14 mouse cellular contexts compared by ENCODE assay signal in the genomic region with DNA sequence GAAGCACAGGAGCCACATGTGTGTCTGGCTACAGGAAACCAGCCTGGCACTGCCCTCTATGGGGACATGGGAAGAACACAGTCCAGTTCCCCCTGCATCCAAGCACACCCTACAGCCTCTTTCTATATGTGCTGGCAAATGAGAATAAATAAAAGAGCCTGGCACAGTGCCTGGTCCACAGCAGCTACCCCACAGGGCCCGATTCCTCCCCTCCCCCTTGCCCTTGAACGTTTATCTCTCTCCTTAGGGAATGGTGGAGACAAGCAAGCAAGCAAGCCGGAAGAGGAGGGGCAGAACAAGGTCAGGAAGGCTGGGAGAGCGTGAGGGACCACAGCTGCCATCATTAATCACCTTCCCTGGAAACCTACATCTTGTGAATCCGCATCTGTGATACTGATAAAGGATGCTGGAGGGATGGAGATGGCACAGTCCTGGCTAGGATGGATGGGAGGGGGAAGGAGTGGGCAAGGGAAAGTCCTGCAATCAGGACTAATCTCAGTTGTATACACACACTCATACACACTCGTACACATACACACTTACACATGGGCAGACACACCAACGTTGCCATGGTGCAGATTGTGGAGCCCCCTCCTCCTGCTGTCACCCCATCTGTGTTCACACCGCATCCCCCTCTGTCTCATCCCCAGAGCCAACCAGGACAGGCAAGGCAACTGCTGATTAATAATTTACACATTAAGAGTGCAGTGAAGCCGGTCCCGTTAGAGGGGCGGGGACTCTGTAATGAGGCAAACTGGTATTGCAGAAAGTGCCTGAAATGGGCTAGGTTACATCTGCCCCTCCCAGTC. TPM values are rescaled to one million over a fixed set of nuclear protein-coding genes. Genes with fewer than 3 reads are reported as not detected.
DNase-seq lines count a peak whose midpoint lies in the region; ATAC-seq and TF ChIP-seq lines count a peak whose summit lies in the region.
"Had no signal": no experiment of that assay in that cellular context is flagged by ENCODE, and none has a peak within 500 bp of the region (broad histone marks: within the 10 kb centered on the region; RNA-seq: fewer than 3 reads in every experiment).

No protein-coding gene starts in this region.

- DNase-seq in forebrain, embryonic 11.5 days (ENCODE audit: low spot score), result no peak
- DNase-seq in forebrain, embryonic 10.5 days (ENCODE audit: extremely low spot score, low spot score), result no peak
- DNase-seq in brain, embryonic 14.5 days (ENCODE audit: low read depth), result peak; percentile 91
- DNase-seq in hindbrain, embryonic 14.5 days (ENCODE audit: low spot score), result peak; percentile 54
- no peak for DNase-seq in ovary, adult 18-20 months (ENCODE audit: low spot score)
- no peak for DNase-seq in lung, postnatal 0 days (ENCODE audit: low spot score)
- no peak for DNase-seq in kidney, postnatal 25 days
- DNase-seq: cerebellum, postnatal 36 days; kidney, adult 8-10 months had no signal

- TF ChIP-seq EP300 in lung, postnatal 0 days (IDR thresholded peaks at IDR 0.05), result no peak

- no peak overlapping the region for H3K4me3 ChIP-seq in forebrain, embryonic 11.5 days (ENCODE audit: low read depth, low read length)
- no peak overlapping the region for H3K4me3 ChIP-seq in forebrain, embryonic 10.5 days
- H3K4me3 ChIP-seq in hindbrain, embryonic 14.5 days (replicated peaks; ENCODE audit: low read length), result no peak overlapping the region
- no peak overlapping the region for H3K4me3 ChIP-seq in midbrain, embryonic 15.5 days
- H3K4me3 ChIP-seq in lung, postnatal 0 days (ENCODE audit: low read depth, low read length), result no peak overlapping the region
- H3K4me3 ChIP-seq: limb, embryonic 13.5 days; stomach, embryonic 15.5 days had no signal

- no peak for TF ChIP-seq POLR2A in brain, embryonic 14.5 days (IDR thresholded peaks at IDR 0.05; ENCODE audit: borderline replicate concordance, extremely low read depth, insufficient read depth, insufficient read length, poor library complexity, severe bottlenecking)

- H3K27ac ChIP-seq in forebrain, embryonic 11.5 days (ENCODE audit: low read depth, low read length), result peak overlapping the region; percentile 50
- no peak overlapping the region for H3K27ac ChIP-seq in forebrain, embryonic 10.5 days
- peak overlapping the region; percentile 53 for H3K27ac ChIP-seq in hindbrain, embryonic 14.5 days
- 0 out of 2 replicates have a peak overlapping the region, but pooled peaks have one; percentile 21 for H3K27ac ChIP-seq in midbrain, embryonic 15.5 days
- no peak overlapping the region for H3K27ac ChIP-seq in lung, postnatal 0 days (ENCODE audit: low read length)
- H3K27ac ChIP-seq: limb, embryonic 13.5 days; macrophage; stomach, embryonic 15.5 days had no signal

- no peaks in the 10 kb centered on the region for H3K27me3 ChIP-seq in forebrain, embryonic 11.5 days (ENCODE audit: control insufficient read depth, insufficient read depth, low read length)
- no peaks in the 10 kb centered on the region for H3K27me3 ChIP-seq in forebrain, embryonic 10.5 days (ENCODE audit: poor library complexity, severe bottlenecking)
- H3K27me3 ChIP-seq in hindbrain, embryonic 14.5 days (ENCODE audit: control insufficient read depth, insufficient read depth, low read length), result no peaks in the 10 kb centered on the region
- H3K27me3 ChIP-seq in midbrain, embryonic 15.5 days (replicated peaks), result no peaks in the 10 kb centered on the region
- no peaks in the 10 kb centered on the region for H3K27me3 ChIP-seq in lung, postnatal 0 days (replicated peaks; ENCODE audit: insufficient read depth, low read length)
- H3K27me3 ChIP-seq: limb, embryonic 13.5 days; stomach, embryonic 15.5 days had no signal

- H3K9ac ChIP-seq in forebrain, embryonic 11.5 days (ENCODE audit: low read length), result no peak overlapping the region
- no peak overlapping the region for H3K9ac ChIP-seq in hindbrain, embryonic 14.5 days
- no peak overlapping the region for H3K9ac ChIP-seq in midbrain, embryonic 15.5 days
- H3K9ac ChIP-seq in lung, postnatal 0 days (replicated peaks; ENCODE audit: low read depth), result no peak overlapping the region
- H3K9ac ChIP-seq: limb, embryonic 13.5 days; stomach, embryonic 15.5 days had no signal

- TF ChIP-seq CTCF in brain, embryonic 14.5 days (IDR thresholded peaks at IDR 0.05; ENCODE audit: borderline replicate concordance, extremely low read depth, insufficient read depth, insufficient read length), result no peak; the same call in 1 of the 2 replicates
- no peak for TF ChIP-seq CTCF in lung, postnatal 0 days (IDR thresholded peaks at IDR 0.05)

- no peak for ATAC-seq in forebrain, embryonic 11.5 days (replicated peaks; ENCODE audit: low FRiP score)
- ATAC-seq in hindbrain, embryonic 14.5 days (ENCODE audit: low FRiP score), result peak; percentile 78
- ATAC-seq in midbrain, embryonic 15.5 days (replicated peaks), result peak; percentile 78
- ATAC-seq in lung, postnatal 0 days, result no peak
- ATAC-seq: Patski had no signal

- no peaks in the 10 kb centered on the region for H3K4me1 ChIP-seq in forebrain, embryonic 11.5 days (replicated peaks; ENCODE audit: control insufficient read depth, insufficient read depth, low read length)
- H3K4me1 ChIP-seq in forebrain, embryonic 10.5 days, result peaks cover 13% of the 10 kb centered on the region
- peaks cover 23% of the 10 kb centered on the region for H3K4me1 ChIP-seq in hindbrain, embryonic 14.5 days (replicated peaks; ENCODE audit: control insufficient read depth, insufficient read depth, low read length)
- peaks cover 13% of the 10 kb centered on the region for H3K4me1 ChIP-seq in midbrain, embryonic 15.5 days
- no peaks in the 10 kb centered on the region for H3K4me1 ChIP-seq in lung, postnatal 0 days (ENCODE audit: insufficient read depth, low read depth, low read length)
- H3K4me1 ChIP-seq: limb, embryonic 13.5 days; stomach, embryonic 15.5 days had no signal

- H3K36me3 ChIP-seq in forebrain, embryonic 11.5 days (ENCODE audit: control insufficient read depth, insufficient read depth, low read length), result no peaks in the 10 kb centered on the region
- H3K36me3 ChIP-seq in forebrain, embryonic 10.5 days (replicated peaks), result no peaks in the 10 kb centered on the region
- H3K36me3 ChIP-seq in hindbrain, embryonic 14.5 days (replicated peaks; ENCODE audit: control insufficient read depth, insufficient read depth), result no peaks in the 10 kb centered on the region
- H3K36me3 ChIP-seq in midbrain, embryonic 15.5 days (replicated peaks), result no peaks in the 10 kb centered on the region
- H3K36me3 ChIP-seq in lung, postnatal 0 days (ENCODE audit: insufficient read depth, low read length), result no peaks in the 10 kb centered on the region
- H3K36me3 ChIP-seq: limb, embryonic 13.5 days; stomach, embryonic 15.5 days had no signal

- 75% methylated on average over 11 of the region's 11 CpGs for whole genome bisulfite sequencing in forebrain, embryonic 11.5 days
- 81% methylated on average over 11 of the region's 11 CpGs for WGBS in forebrain, embryonic 10.5 days
- 27% methylated on average over 11 of the region's 11 CpGs for WGBS in hindbrain, embryonic 14.5 days
- 28% methylated on average over 11 of the region's 11 CpGs for WGBS in midbrain, embryonic 15.5 days
- 48% methylated on average over 11 of the region's 11 CpGs for WGBS in lung, postnatal 0 days

- no peaks in the 10 kb centered on the region for H3K9me3 ChIP-seq in forebrain, embryonic 11.5 days (ENCODE audit: control insufficient read depth, low read length)
- no peaks in the 10 kb centered on the region for H3K9me3 ChIP-seq in forebrain, embryonic 10.5 days
- H3K9me3 ChIP-seq in hindbrain, embryonic 14.5 days (ENCODE audit: control insufficient read depth, low read length), result no peaks in the 10 kb centered on the region
- H3K9me3 ChIP-seq in midbrain, embryonic 15.5 days, result no peaks in the 10 kb centered on the region
- no peaks in the 10 kb centered on the region for H3K9me3 ChIP-seq in lung, postnatal 0 days (ENCODE audit: low read length)
- H3K9me3 ChIP-seq: limb, embryonic 13.5 days; stomach, embryonic 15.5 days had no signal

- no peak overlapping the region for H3K4me2 ChIP-seq in forebrain, embryonic 11.5 days (ENCODE audit: low read depth, low read length, severe bottlenecking)
- no peak overlapping the region for H3K4me2 ChIP-seq in hindbrain, embryonic 14.5 days (replicated peaks)
- H3K4me2 ChIP-seq in midbrain, embryonic 15.5 days, result no peak overlapping the region
- no peak overlapping the region for H3K4me2 ChIP-seq in lung, postnatal 0 days (replicated peaks; ENCODE audit: low read depth, low read length)
- H3K4me2 ChIP-seq: limb, embryonic 13.5 days; stomach, embryonic 15.5 days had no signal

RNA-seq across cellular contexts. Expression of gene Nectin1, which starts 44.2 kb away (rescaled TPM):
- polyA plus RNA-seq in forebrain, embryonic 11.5 days (2014; fragmentation: Nextera tagmentation; extraction: Ambion mirVana), result 12.3 and 12.4 TPM in 2 replicates
- 7.4 and 7.6 TPM in 2 replicates for polyA plus RNA-seq in forebrain, embryonic 10.5 days (2016; fragmentation: Nextera tagmentation; extraction: Ambion mirVana)
- polyA plus RNA-seq in brain, embryonic 14.5 days (2012; rRNA removed), result 14.4 and 31.1 TPM in 2 replicates
- 18.0 and 18.9 TPM in 2 replicates for polyA plus RNA-seq in hindbrain, embryonic 14.5 days (2014; fragmentation: Nextera tagmentation; extraction: Ambion mirVana)
- 14.7 and 15.9 TPM in 2 replicates for polyA plus RNA-seq in midbrain, embryonic 15.5 days (2015; fragmentation: Nextera tagmentation; extraction: Ambion mirVana)
- 8.2 and 10.2 TPM in 2 replicates for polyA plus RNA-seq in lung, postnatal 0 days (2015; fragmentation: Nextera tagmentation; extraction: Ambion mirVana)

Comparison
In these comparisons a context has a peak if more than half of its experiments do, and no peak if none do; other contexts are left out.
1. H3K27ac ChIP-seq: peak in forebrain, embryonic 11.5 days (single experiment), hindbrain, embryonic 14.5 days (single experiment) and midbrain, embryonic 15.5 days (single experiment); none in forebrain, embryonic 10.5 days (single experiment) and lung, postnatal 0 days (single experiment).
2. ATAC-seq: peak in hindbrain, embryonic 14.5 days (single experiment) and midbrain, embryonic 15.5 days (single experiment); none in forebrain, embryonic 11.5 days (single experiment) and lung, postnatal 0 days (single experiment).
3. DNase-seq: peak in brain, embryonic 14.5 days (single experiment) and hindbrain, embryonic 14.5 days (single experiment); none in forebrain, embryonic 11.5 days (single experiment), forebrain, embryonic 10.5 days (single experiment), ovary, adult 18-20 months (single experiment), lung, postnatal 0 days (single experiment) and kidney, postnatal 25 days (0 of 2).